Mouse (Mus musculus) heart, adult 2 months (tissue): ENCODE results near the gene Patz1. TPM values are rescaled to one million over a fixed set of nuclear protein-coding genes. Genes with fewer than 3 reads are reported as not detected.

Experiments
- DNase-seq, 2 experiments: peaks; one replicate each; pipeline ENCODE4 v3.0.0; 2021
- H3K27ac ChIP-seq: fragments of 200-600 bp; 2 replicates; pipeline ENCODE4 v1.8.1; 2022
- H3K27me3 ChIP-seq: fragments of 200-500 bp; 2 replicates; pipeline ENCODE4 v1.6.1; 2012; ENCODE audit warnings: mild to moderate bottlenecking, low read length, inconsistent platforms, mixed read lengths; ENCODE audit not compliant: control insufficient read depth, insufficient read depth
- H3K36me3 ChIP-seq: fragments of 200-500 bp; 2 replicates; pipeline ENCODE4 v1.6.1; 2012; ENCODE audit warnings: low read length, inconsistent platforms; ENCODE audit not compliant: control insufficient read depth, insufficient read depth
- H3K4me1 ChIP-seq: fragments of 200-500 bp; 2 replicates; pipeline ENCODE4 v1.6.1; 2011; ENCODE audit warnings: low read length; ENCODE audit not compliant: control insufficient read depth, insufficient read depth
- H3K4me3 ChIP-seq: fragments of 200-600 bp; 2 replicates; pipeline ENCODE4 v1.8.1; 2022
- H3K79me2 ChIP-seq: fragments of 200-500 bp; replicated peaks from 2 replicates; pipeline ENCODE4 v1.6.1; 2012; ENCODE audit warnings: mild to moderate bottlenecking, inconsistent platforms, low read length, moderate library complexity, mixed read lengths; ENCODE audit not compliant: control insufficient read depth, insufficient read depth
- H3K9ac ChIP-seq: fragments of 200-500 bp; 2 replicates; pipeline ENCODE4 v1.6.1; 2012; ENCODE audit warnings: low read depth, mild to moderate bottlenecking, control low read depth, inconsistent platforms, low read length, mixed read lengths
- CTCF ChIP-seq: fragments of 200-600 bp; IDR thresholded peaks from 2 replicates; pipeline ENCODE4 v1.8.1; 2022; ENCODE audit warnings: antibody characterized with exemption, mild to moderate bottlenecking, moderate library complexity
- EP300 ChIP-seq: fragments of 200-500 bp; IDR thresholded peaks from 2 replicates; pipeline ENCODE4 v1.6.1; 2011; ENCODE audit warnings: low read depth, low read length, control low read depth; ENCODE audit not compliant: insufficient read depth
- POLR2A ChIP-seq: fragments of 200-500 bp; IDR thresholded peaks from 2 replicates; pipeline ENCODE4 v1.6.1; 2011; ENCODE audit warnings: mild to moderate bottlenecking, low read depth, low read length, control low read depth; ENCODE audit not compliant: insufficient read depth
- WGBS: fragments of 180-500 bp; shearing (Covaris S2); methylation state at CpG from one replicate; pipeline ENCODE4 v1.1.7; 2018; 5-methylcytosine and 5-hydroxymethylcytosine counted together
- intact Hi-C: fragments of 180-260 bp; cut with DNase I; formaldehyde crosslinking; loops from one replicate; pipeline ENCODE4 v1.15.1; 2025
- long read RNA-seq: library from polyadenylated mRNA; stranded (forward); transcript quantifications from one replicate; pipeline ENCODE4 v2.0.0, GENCODE M21; 2021
- polyA plus RNA-seq: library from polyadenylated mRNA; depleted of rRNA; stranded (reverse); fragments of >200 nt; gene quantifications from 2 replicates; pipeline ENCODE4 v1.2.3, GENCODE M21; 2012; rRNA removed
- total RNA-seq, 2 experiments: library from RNA; stranded (reverse); gene quantifications; 2 replicates each; pipeline ENCODE4 v1.2.3; 2021

Patz1 gene
- 10 to 100 TPM; 19.4 to 30.8 TPM for total RNA-seq
- 16.3 and 19.9 TPM in 2 replicates for polyA plus RNA-seq
- long read RNA-seq, partial matches to known transcripts: 0 of 8 reads
- long read RNA-seq, other reads (novel, unspliced or antisense): 5 of 8 reads

- Histone ChIP-seq H3K4me3 (peak within 1 kb of the TSS; percentile 100), H3K9ac (peak within 1 kb of the TSS; percentile 95), H3K4me1 (peaks cover 9% of the 10 kb centered on the region), H3K27ac (peak within 1 kb of the TSS; percentile 98), H3K27me3 (no peaks in the 10 kb centered on the region), H3K79me2 (0 out of 2 replicates have a peak, but pooled peaks cover 2% of the 10 kb centered on the region), H3K36me3 (no peaks in the 10 kb centered on the region)
- TF ChIP-seq POLR2A (peak; percentile 74; the same call in 1 of the 2 replicates), EP300 (peak; percentile 57; the same call in 1 of the 2 replicates), CTCF (no peak)
- intact Hi-C loops: loop anchor here (1.0 kb wide), 1 partner anchor 22 kb away; the partner anchor contains the start of gene Drg1
- DNase-seq: peak; percentile 50 to 63
- under 1% methylated on average over 41 of the region's 41 CpGs for WGBS
These were observed at the start of gene Patz1 for GRCm38 (mm10) chr11:3288521-3289301. Gene Patz1, plus strand, starts transcription at chr11:3288874.

DNA sequence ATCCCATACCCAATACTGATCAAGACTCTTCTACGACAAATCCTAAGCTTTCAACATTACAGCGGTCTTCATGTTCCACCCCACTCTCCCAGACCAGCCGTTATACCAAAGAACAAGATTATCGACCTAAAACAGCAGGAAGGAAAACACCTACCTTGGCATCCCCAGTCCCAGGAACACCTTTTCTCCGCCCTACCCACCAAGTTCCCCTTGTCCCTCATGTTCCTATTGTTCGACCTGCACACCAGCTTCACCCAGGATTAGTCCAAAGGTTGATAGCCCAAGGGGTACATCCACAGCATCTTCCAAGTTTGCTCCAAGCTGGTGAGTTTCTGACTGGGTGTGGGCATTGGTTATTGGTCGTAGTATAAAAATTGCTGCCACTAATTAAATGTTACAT is 46.3 kb upstream of the Patz1 start:
- TF ChIP-seq CTCF (no peak), EP300 (no peak), POLR2A (no peak)
- H3K4me1 ChIP-seq: no peaks in the 10 kb centered on the region; the same call in none of the 2 replicates
- H3K79me2 ChIP-seq: no peaks in the 10 kb centered on the region
- DNase-seq: no peak
- 91% methylated on average over 7 of the region's 7 CpGs for WGBS
- no peak overlapping the region for H3K4me3 ChIP-seq
- H3K27me3 ChIP-seq: no peaks in the 10 kb centered on the region
- no peak overlapping the region for H3K9ac ChIP-seq
- no peak overlapping the region for H3K27ac ChIP-seq
- intact Hi-C loops: no loop called here
- peaks cover 13% of the 10 kb centered on the region for H3K36me3 ChIP-seq

GRCm38 (mm10) chr11:3243771-3244170 is 44.9 kb upstream of the Patz1 start:
- Histone ChIP-seq H3K4me3 (no peak overlapping the region), H3K27ac (no peak overlapping the region), H3K9ac (no peak overlapping the region), H3K4me1 (no peaks in the 10 kb centered on the region; the same call in 1 of the 2 replicates), H3K36me3 (peaks cover 11% of the 10 kb centered on the region), H3K27me3 (no peaks in the 10 kb centered on the region), H3K79me2 (no peaks in the 10 kb centered on the region)
- no peak for DNase-seq
- TF ChIP-seq CTCF (no peak), EP300 (no peak), POLR2A (no peak)
- WGBS: 48% methylated on average over 4 of the region's 4 CpGs
- intact Hi-C loops: no loop called here

GRCm38 (mm10) chr11:3247387-3247786 is 41.3 kb upstream of the Patz1 start:
- peaks cover 10% of the 10 kb centered on the region for H3K36me3 ChIP-seq
- 52% methylated on average over 2 of the region's 2 CpGs for WGBS
- no peaks in the 10 kb centered on the region for H3K27me3 ChIP-seq
- intact Hi-C loops: no loop called here
- no peaks in the 10 kb centered on the region; the same call in 1 of the 2 replicates for H3K4me1 ChIP-seq
- H3K79me2 ChIP-seq: no peaks in the 10 kb centered on the region
- no peak overlapping the region for H3K4me3 ChIP-seq
- no peak for DNase-seq
- peak overlapping the region; percentile 63 for H3K27ac ChIP-seq
- H3K9ac ChIP-seq: no peak overlapping the region
- no peak for TF ChIP-seq CTCF
- no peak for TF ChIP-seq EP300
- no peak for TF ChIP-seq POLR2A

GRCm38 (mm10) chr11:3259537-3259936 is 29.1 kb upstream of the Patz1 start:
- H3K27me3 ChIP-seq: no peaks in the 10 kb centered on the region
- H3K4me1 ChIP-seq: no peaks in the 10 kb centered on the region; the same call in 1 of the 2 replicates
- DNase-seq: no peak
- H3K79me2 ChIP-seq: 0 out of 2 replicates have a peak, but pooled peaks cover 2% of the 10 kb centered on the region
- peaks cover 13% of the 10 kb centered on the region for H3K36me3 ChIP-seq
- no peak overlapping the region for H3K4me3 ChIP-seq
- intact Hi-C loops: no loop called here
- 81% methylated on average over 1 of the region's 1 CpGs for WGBS
- no peak overlapping the region for H3K27ac ChIP-seq
- TF ChIP-seq POLR2A (no peak), EP300 (no peak), CTCF (no peak)
- no peak overlapping the region for H3K9ac ChIP-seq
